Mouse (Mus musculus) kidney, adult 2 months (tissue): ENCODE measurements at regions not wholly inside any gene's neighbourhood (a gene's known extent, or its start where the extent isn't known, plus 50 kb on each side); places are given as distances from the start of the nearest gene placed in this dataset.

Experiments used
- DNase-seq: peaks from one replicate; pipeline ENCODE4 v3.0.0; 2021
- H3K27ac ChIP-seq: fragments of 200-500 bp; 2 replicates; pipeline ENCODE4 v1.5.1; 2012; ENCODE audit warnings: low read depth, low read length, control low read depth, inconsistent platforms; ENCODE audit not compliant: insufficient read depth
- H3K27me3 ChIP-seq: fragments of 200-500 bp; replicated peaks from 2 replicates; pipeline ENCODE4 v1.6.1; 2012; ENCODE audit warnings: mild to moderate bottlenecking, moderate library complexity, low read length, inconsistent platforms; ENCODE audit not compliant: control insufficient read depth, insufficient read depth
- H3K36me3 ChIP-seq: fragments of 200-500 bp; 2 replicates; pipeline ENCODE4 v1.6.1; 2012; ENCODE audit warnings: mild to moderate bottlenecking, moderate library complexity, low read length, inconsistent platforms; ENCODE audit not compliant: control insufficient read depth, insufficient read depth
- H3K4me1 ChIP-seq: fragments of 200-500 bp; 2 replicates; pipeline ENCODE4 v1.6.1; 2011; ENCODE audit warnings: low read length; ENCODE audit not compliant: control insufficient read depth, insufficient read depth
- H3K4me3 ChIP-seq: fragments of 200-500 bp; 2 replicates; pipeline ENCODE4 v1.5.1; 2011; ENCODE audit warnings: mild to moderate bottlenecking, low read depth, low read length, control low read depth; ENCODE audit not compliant: insufficient read depth
- CTCF ChIP-seq: fragments of 200-500 bp; conservative IDR thresholded peaks from 2 replicates; pipeline ENCODE4 v1.5.1; 2011; ENCODE audit warnings: low read depth, mild to moderate bottlenecking, control low read depth, low read length, moderate library complexity, mixed read lengths; ENCODE audit not compliant: insufficient read depth, insufficient read length
- POLR2A ChIP-seq: fragments of 200-500 bp; IDR thresholded peaks from one replicate; pipeline ENCODE4 v1.6.1; 2011; ENCODE audit warnings: low read depth, low read length, control low read depth
- WGBS: fragments of 180-500 bp; shearing (Covaris S2); methylation state at CpG from one replicate; pipeline ENCODE4 v1.1.7; 2018; 5-methylcytosine and 5-hydroxymethylcytosine counted together

- no peak for DNase-seq
- H3K36me3 ChIP-seq, result no peaks in the 10 kb centered on the region
- WGBS, result 90% methylated on average over 3 of the region's 3 CpGs
- TF ChIP-seq POLR2A (no peak), CTCF (no peak)
- H3K27ac ChIP-seq, result no peak overlapping the region
- H3K27me3 ChIP-seq, result no peaks in the 10 kb centered on the region
- no peak overlapping the region for H3K4me3 ChIP-seq
- no peaks in the 10 kb centered on the region for H3K4me1 ChIP-seq
Measured at GRCm38 (mm10) chr12:106727486-106727885, 717.5 kb downstream of the Vrk1 start.

- 82% methylated on average over 5 of the region's 5 CpGs for WGBS
Measured at GRCm38 (mm10) chr12:106729686-106730085, 719.7 kb downstream of the Vrk1 start.

GRCm38 (mm10) chr12:106732108-106732857 is 722.3 kb downstream of the Vrk1 start:
- Histone ChIP-seq H3K27ac (no peak overlapping the region), H3K4me3 (no peak overlapping the region), H3K4me1 (no peaks in the 10 kb centered on the region), H3K36me3 (no peaks in the 10 kb centered on the region), H3K27me3 (no peaks in the 10 kb centered on the region)
- WGBS, result 37% methylated on average over 16 of the region's 16 CpGs
- DNase-seq, result no peak
- TF ChIP-seq CTCF (no peak), POLR2A (no peak)

More at GRCm38 (mm10) chr12:106729686-106730085, 719.7 kb downstream of the Vrk1 start:
- H3K4me3 ChIP-seq, result no peak overlapping the region
- no peak for DNase-seq
- H3K4me1 ChIP-seq, result no peaks in the 10 kb centered on the region
- H3K36me3 ChIP-seq, result no peaks in the 10 kb centered on the region
- H3K27ac ChIP-seq, result no peak overlapping the region
- no peak for TF ChIP-seq POLR2A
- TF ChIP-seq CTCF, result no peak
- H3K27me3 ChIP-seq, result no peaks in the 10 kb centered on the region

- DNase-seq, result no peak
- TF ChIP-seq CTCF, result no peak
- TF ChIP-seq POLR2A, result no peak
- H3K27me3 ChIP-seq, result no peaks in the 10 kb centered on the region; the same call in 1 of the 2 replicates
- no peak overlapping the region for H3K4me3 ChIP-seq
- H3K27ac ChIP-seq, result no peak overlapping the region
- H3K36me3 ChIP-seq, result no peaks in the 10 kb centered on the region
- WGBS, result 81% methylated on average over 8 of the region's 8 CpGs
- no peaks in the 10 kb centered on the region for H3K4me1 ChIP-seq
Measured at GRCm38 (mm10) chr12:106748765-106749164, 738.7 kb downstream of the Vrk1 start.

GRCm38 (mm10) chr12:106763552-106763951 is 724.9 kb upstream of the 3110018I06Rik start:
- no peaks in the 10 kb centered on the region for H3K4me1 ChIP-seq
- no peaks in the 10 kb centered on the region for H3K36me3 ChIP-seq
- no peaks in the 10 kb centered on the region for H3K27me3 ChIP-seq
- H3K27ac ChIP-seq, result no peak overlapping the region
- WGBS, result 80% methylated on average over 7 of the region's 7 CpGs
- TF ChIP-seq POLR2A, result no peak
- no peak for TF ChIP-seq CTCF
- no peak overlapping the region for H3K4me3 ChIP-seq
- DNase-seq, result no peak

- no peak for DNase-seq
- Histone ChIP-seq H3K4me3 (no peak overlapping the region), H3K4me1 (no peaks in the 10 kb centered on the region), H3K27ac (no peak overlapping the region), H3K36me3 (no peaks in the 10 kb centered on the region), H3K27me3 (no peaks in the 10 kb centered on the region)
- TF ChIP-seq POLR2A, result no peak
- no peak for TF ChIP-seq CTCF
- WGBS, result 77% methylated on average over 7 of the region's 7 CpGs
Measured at GRCm38 (mm10) chr12:106764516-106764915, 723.9 kb upstream of the 3110018I06Rik start.

- no peaks in the 10 kb centered on the region for H3K4me1 ChIP-seq
- H3K27me3 ChIP-seq, result no peaks in the 10 kb centered on the region
- H3K27ac ChIP-seq, result no peak overlapping the region
- 40% methylated on average over 4 of the region's 4 CpGs for WGBS
- no peak for TF ChIP-seq POLR2A
- no peak for TF ChIP-seq CTCF
- no peaks in the 10 kb centered on the region for H3K36me3 ChIP-seq
- no peak for DNase-seq
- no peak overlapping the region for H3K4me3 ChIP-seq
Measured at GRCm38 (mm10) chr12:106773536-106773935, 714.9 kb upstream of the 3110018I06Rik start.
